Mouse (Mus musculus) liver, postnatal 0 days (tissue): Measurements from ENCODE around the gene Glyctk. TPM values are rescaled to one million over a fixed set of nuclear protein-coding genes. Genes with fewer than 3 reads are reported as not detected.

Experiments used
- ATAC-seq: fragments of 200-750 bp; cut with Nextera tagmentation; 2 replicates; pipeline ENCODE4 v1.8.0; 2017; ENCODE audit warnings: mild to moderate bottlenecking, moderate library complexity
- DNase-seq: peaks from one replicate; pipeline ENCODE4 v3.0.0-alpha.2; 2016
- H3K27ac ChIP-seq: fragments of 300-500 bp; sonication (generic); 2 replicates; pipeline ENCODE4 v1.5.1; 2014; ENCODE audit warnings: antibody characterized with exemption, moderate library complexity, mild to moderate bottlenecking, low read depth
- H3K27me3 ChIP-seq: fragments of 300-500 bp; sonication (generic); 2 replicates; pipeline ENCODE4 v1.6.1; 2014; ENCODE audit warnings: low read length, control low read depth, mixed read lengths; ENCODE audit not compliant: insufficient read depth
- H3K36me3 ChIP-seq: fragments of 300-500 bp; sonication (generic); replicated peaks from 2 replicates; pipeline ENCODE4 v1.6.1; 2014; ENCODE audit warnings: mild to moderate bottlenecking, control low read depth, low read length, moderate library complexity, mixed read lengths; ENCODE audit not compliant: insufficient read depth
- H3K4me1 ChIP-seq: fragments of 300-500 bp; sonication (generic); 2 replicates; pipeline ENCODE4 v1.6.1; 2014; ENCODE audit warnings: antibody characterized with exemption, mild to moderate bottlenecking, control low read depth; ENCODE audit not compliant: insufficient read depth
- H3K4me2 ChIP-seq: fragments of 300-500 bp; sonication (generic); 2 replicates; pipeline ENCODE4 v1.6.1; 2014; ENCODE audit warnings: low read depth, mild to moderate bottlenecking, low read length, moderate library complexity, mixed read lengths
- H3K4me3 ChIP-seq: fragments of 300-500 bp; sonication (generic); 2 replicates; pipeline ENCODE4 v1.5.1; 2014; ENCODE audit warnings: low read depth, low read length
- H3K9ac ChIP-seq: fragments of 300-500 bp; sonication (generic); replicated peaks from 2 replicates; pipeline ENCODE4 v1.6.1; 2014; ENCODE audit warnings: mild to moderate bottlenecking, moderate library complexity
- H3K9me3 ChIP-seq: fragments of 300-500 bp; sonication (generic); 2 replicates; pipeline ENCODE4 v1.6.1; 2016; ENCODE audit warnings: mild to moderate bottlenecking, control low read depth, low read length, mixed read lengths
- CTCF ChIP-seq: sonication (generic); IDR thresholded peaks from 2 replicates; pipeline ENCODE4 v1.5.1; 2016; ENCODE audit warnings: antibody characterized with exemption, low read depth
- EP300 ChIP-seq: IDR thresholded peaks from 2 replicates; pipeline ENCODE4 v1.6.1; 2016; ENCODE audit warnings: antibody characterized with exemption, low read depth, mild to moderate bottlenecking
- WGBS: fragments of 180-500 bp; shearing (Covaris S2); extraction: QIAGEN DNeasy Blood & Tissue Kit; methylation state at CpG from one replicate; pipeline ENCODE4 v1.1.7; 2014; ENCODE audit not compliant: insufficient replicate concordance; 5-methylcytosine and 5-hydroxymethylcytosine counted together
- polyA plus RNA-seq: library from polyadenylated mRNA; unstranded; fragments of >200 nt; fragmentation: Nextera tagmentation; extraction: Ambion mirVana; gene quantifications from 2 replicates; pipeline ENCODE4 v1.2.1, GENCODE M21; 2015

Glyctk gene
- polyA plus RNA-seq, 1 experiment from 2014 or later: 46.5 TPM

- H3K27me3 ChIP-seq: no peaks in the 10 kb centered on the region
- H3K4me2 ChIP-seq: no peak overlapping the region
- 80% methylated on average over 8 of the region's 8 CpGs for WGBS
- H3K36me3 ChIP-seq: peaks cover 39% of the 10 kb centered on the region
- TF ChIP-seq EP300 (no peak), CTCF (no peak)
- DNase-seq (no peak), ATAC-seq (no peak)
- H3K9ac ChIP-seq: no peak overlapping the region
- H3K27ac ChIP-seq: no peak overlapping the region
- H3K4me1 ChIP-seq: peaks cover 20% of the 10 kb centered on the region
- H3K9me3 ChIP-seq: no peaks in the 10 kb centered on the region
- H3K4me3 ChIP-seq: no peak overlapping the region
Measured at GRCm38 (mm10) chr9:106193930-106194807, 36.2 kb upstream of the Glyctk start.

- peak; percentile 28; the same call in 1 of the 2 replicates for ATAC-seq
- TF ChIP-seq EP300 (no peak), CTCF (no peak)
- Histone ChIP-seq H3K27ac (peak overlapping the region; percentile 41; the same call in 1 of the 2 replicates), H3K36me3 (peaks cover 50% of the 10 kb centered on the region), H3K4me3 (no peak overlapping the region), H3K9ac (no peak overlapping the region), H3K4me2 (no peak overlapping the region), H3K9me3 (no peaks in the 10 kb centered on the region), H3K4me1 (peaks cover 11% of the 10 kb centered on the region), H3K27me3 (no peaks in the 10 kb centered on the region)
- DNase-seq: peak; percentile 38
- WGBS: 45% methylated on average over 1 of the region's 1 CpGs
Measured at GRCm38 (mm10) chr9:106192998-106193397, 35.1 kb upstream of the Glyctk start.

GRCm38 (mm10) chr9:106192024-106192423 lies 34.1 kb upstream of the Glyctk start:
- 86% methylated on average over 8 of the region's 8 CpGs for WGBS
- no peak for ATAC-seq

GRCm38 (mm10) chr9:106191355-106191754 lies 33.4 kb upstream of the Glyctk start:
- no peak overlapping the region for H3K27ac ChIP-seq
- H3K36me3 ChIP-seq: peaks cover 63% of the 10 kb centered on the region
- no peak overlapping the region for H3K4me3 ChIP-seq
- DNase-seq (no peak), ATAC-seq (no peak)
- no peaks in the 10 kb centered on the region for H3K9me3 ChIP-seq
- no peak overlapping the region for H3K4me2 ChIP-seq
- peaks cover 9% of the 10 kb centered on the region for H3K4me1 ChIP-seq
- WGBS: 86% methylated on average over 1 of the region's 1 CpGs
- H3K27me3 ChIP-seq: no peaks in the 10 kb centered on the region
- TF ChIP-seq EP300: no peak
- TF ChIP-seq CTCF: no peak
- H3K9ac ChIP-seq: no peak overlapping the region

More at GRCm38 (mm10) chr9:106192024-106192423, 34.1 kb upstream of the Glyctk start:
- TF ChIP-seq CTCF (no peak), EP300 (no peak)
- Histone ChIP-seq H3K9ac (no peak overlapping the region), H3K27me3 (no peaks in the 10 kb centered on the region), H3K4me3 (no peak overlapping the region), H3K36me3 (peaks cover 59% of the 10 kb centered on the region), H3K27ac (peak overlapping the region; percentile 41; the same call in 1 of the 2 replicates), H3K4me1 (peaks cover 9% of the 10 kb centered on the region), H3K9me3 (no peaks in the 10 kb centered on the region), H3K4me2 (no peak overlapping the region)
- no peak for DNase-seq

GRCm38 (mm10) chr9:106183996-106184395 lies 26.1 kb upstream of the Glyctk start:
- H3K9me3 ChIP-seq: no peaks in the 10 kb centered on the region
- H3K4me1 ChIP-seq: no peaks in the 10 kb centered on the region
- H3K36me3 ChIP-seq: peaks cover 97% of the 10 kb centered on the region
- H3K4me3 ChIP-seq: no peak overlapping the region
- 87% methylated on average over 5 of the region's 5 CpGs for WGBS
- ATAC-seq (no peak), DNase-seq (no peak)
- no peak overlapping the region for H3K27ac ChIP-seq
- no peak overlapping the region for H3K9ac ChIP-seq
- H3K4me2 ChIP-seq: no peak overlapping the region
- TF ChIP-seq CTCF (no peak), EP300 (no peak)
- no peaks in the 10 kb centered on the region for H3K27me3 ChIP-seq

GRCm38 (mm10) chr9:106182146-106182545 lies 24.2 kb upstream of the Glyctk start:
- Histone ChIP-seq H3K4me2 (no peak overlapping the region), H3K27me3 (no peaks in the 10 kb centered on the region), H3K36me3 (peaks cover 97% of the 10 kb centered on the region), H3K9me3 (no peaks in the 10 kb centered on the region), H3K4me1 (no peaks in the 10 kb centered on the region), H3K27ac (no peak overlapping the region), H3K9ac (no peak overlapping the region), H3K4me3 (no peak overlapping the region)
- WGBS: 84% methylated on average over 4 of the region's 4 CpGs
- TF ChIP-seq EP300 (no peak), CTCF (no peak)
- ATAC-seq (no peak), DNase-seq (no peak)
